Mouse (Mus musculus) small intestine, adult 2 months (tissue): ENCODE results near the gene Nr6a1.

Experiments
- CTCF ChIP-seq: fragments of 200-500 bp; IDR thresholded peaks from 2 replicates; pipeline ENCODE4 v1.5.1; 2012; ENCODE audit warnings: low read depth, mild to moderate bottlenecking, control low read depth, inconsistent platforms, low read length, moderate library complexity, mixed read lengths; ENCODE audit not compliant: insufficient replicate concordance, insufficient read length; ENCODE audit errors: extremely low read depth
- POLR2A ChIP-seq: fragments of 200-500 bp; IDR thresholded peaks from 2 replicates; pipeline ENCODE4 v1.6.1; 2012; ENCODE audit warnings: low read depth, mild to moderate bottlenecking, control low read depth, inconsistent platforms, low read length, moderate library complexity

GRCm38 (mm10) chr2:38683083-38683482 is 244.4 kb downstream of the Nr6a1 start:
- TF ChIP-seq POLR2A (no peak), CTCF (no peak)
